Mouse (Mus musculus) cerebellum, adult 2 months (tissue): ENCODE measurements around the gene Selenoo.

ENCODE experiments used
- CTCF ChIP-seq: fragments of 200-500 bp; IDR thresholded peaks from 2 replicates; pipeline ENCODE4 v1.5.1; 2011; ENCODE audit warnings: low read depth, mild to moderate bottlenecking, control low read depth, low read length, moderate library complexity, borderline replicate concordance; ENCODE audit not compliant: insufficient read depth
- POLR2A ChIP-seq: fragments of 200-500 bp; IDR thresholded peaks from 2 replicates; pipeline ENCODE4 v1.6.1; 2011; ENCODE audit warnings: low read length, control low read depth, borderline replicate concordance; ENCODE audit not compliant: insufficient read depth

DNA sequence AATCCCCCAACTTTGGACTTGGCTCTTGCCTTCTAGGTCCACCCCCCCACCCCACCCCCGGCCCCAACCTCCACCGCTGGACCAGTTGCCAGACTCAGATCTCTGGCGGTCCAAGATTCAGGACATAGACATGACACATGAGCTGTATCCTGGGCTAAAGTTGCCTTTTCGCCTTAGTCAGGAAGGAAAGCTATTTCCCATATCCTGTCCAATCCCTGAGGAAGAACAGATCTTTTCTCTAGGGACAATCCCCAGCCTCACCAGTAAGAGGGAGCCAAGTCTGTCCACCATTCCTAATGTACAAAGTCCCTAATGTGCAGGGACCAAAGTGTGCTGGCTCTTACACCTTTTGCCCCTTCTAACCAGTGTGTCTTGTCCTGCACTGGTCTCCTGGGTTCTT lies 53.0 kb downstream of the Selenoo start:
- no peak for TF ChIP-seq CTCF
- no peak for TF ChIP-seq POLR2A
